Mouse (Mus musculus) cerebellum, adult 11 months (tissue): ENCODE results near the gene Gm4353.

ENCODE experiments used
- DNase-seq: peaks from one replicate; pipeline ENCODE4 v3.0.0; 2022

Gm4353 gene

DNA sequence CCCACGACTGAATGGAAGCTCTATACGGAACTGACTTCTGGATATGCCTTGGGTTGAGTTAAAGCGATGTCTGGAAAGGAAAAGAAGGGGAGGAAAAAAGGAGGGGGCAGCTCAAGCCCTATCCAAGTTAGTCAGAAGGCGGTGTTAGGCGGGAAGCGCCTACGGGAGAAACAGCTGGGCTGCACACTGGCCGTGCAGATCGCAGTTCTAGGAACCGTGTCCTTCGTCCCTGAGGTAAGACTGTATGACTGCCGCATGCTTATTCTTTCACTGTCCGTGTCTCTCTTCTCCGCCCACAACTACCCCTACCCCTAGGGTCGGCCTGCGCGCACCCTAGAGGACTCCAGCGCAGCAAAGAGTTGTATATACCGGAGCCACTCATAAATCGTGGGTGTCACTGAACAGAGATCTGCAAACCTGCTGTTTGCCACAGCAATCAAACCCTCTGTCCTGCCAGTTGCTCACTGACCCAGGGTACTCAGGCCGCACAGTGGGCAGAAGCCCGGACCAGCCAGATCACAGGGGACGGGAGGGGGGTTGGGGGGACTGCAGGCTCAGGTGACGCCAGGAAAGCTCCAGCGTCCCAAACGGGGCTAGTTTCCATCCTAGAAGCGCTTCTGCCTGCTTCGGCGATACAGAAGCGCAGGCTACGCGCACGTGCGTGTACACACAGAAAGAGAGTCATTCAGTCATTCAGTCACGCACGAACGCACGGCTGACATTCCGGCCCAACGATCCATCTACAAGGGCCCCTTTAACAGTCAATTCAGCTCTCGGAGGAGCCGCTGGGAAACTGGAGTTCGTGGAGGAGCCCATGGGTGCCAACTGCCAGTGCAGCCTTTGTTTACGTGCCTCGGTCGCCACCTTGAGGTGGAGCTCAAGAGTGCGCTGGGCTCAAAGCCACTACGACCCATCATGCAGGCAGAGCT is 44.6 kb downstream of the Gm4353 start:
- DNase-seq: peak; percentile 72

- no peak for DNase-seq
These were observed 45.3 kb downstream of the Gm4353 start, which contains the start of gene 1110004F10Rik for GRCm38 (mm10) chr7:116039196-116039537. Gene 1110004F10Rik, plus strand, starts transcription at chr7:116039397.

DNA sequence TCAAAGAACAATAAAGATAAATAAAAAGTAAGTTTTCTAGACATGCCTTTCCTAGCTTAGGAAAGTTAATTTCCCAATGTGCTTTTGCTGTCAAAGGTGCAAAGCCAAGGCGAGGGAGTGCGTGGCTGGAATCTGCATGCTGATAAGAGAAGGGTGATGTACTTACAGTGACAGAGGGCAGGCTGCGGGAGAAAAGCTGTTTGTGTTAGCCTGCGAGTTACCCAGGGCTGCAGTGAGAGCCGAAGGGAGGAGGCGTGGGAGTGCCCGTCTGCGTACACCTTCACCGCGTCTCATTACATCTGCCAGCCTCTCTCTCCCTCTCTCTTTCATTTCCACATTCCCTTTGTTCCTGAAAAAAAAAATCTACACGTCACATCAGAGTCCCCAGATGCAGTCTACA is 45.9 kb downstream of the Gm4353 start, which contains the start of gene Sox6:
Gene Sox6 (minus strand): TSS at position 286 of the 400 bp plus-strand sequence.
- no peak for DNase-seq

DNA sequence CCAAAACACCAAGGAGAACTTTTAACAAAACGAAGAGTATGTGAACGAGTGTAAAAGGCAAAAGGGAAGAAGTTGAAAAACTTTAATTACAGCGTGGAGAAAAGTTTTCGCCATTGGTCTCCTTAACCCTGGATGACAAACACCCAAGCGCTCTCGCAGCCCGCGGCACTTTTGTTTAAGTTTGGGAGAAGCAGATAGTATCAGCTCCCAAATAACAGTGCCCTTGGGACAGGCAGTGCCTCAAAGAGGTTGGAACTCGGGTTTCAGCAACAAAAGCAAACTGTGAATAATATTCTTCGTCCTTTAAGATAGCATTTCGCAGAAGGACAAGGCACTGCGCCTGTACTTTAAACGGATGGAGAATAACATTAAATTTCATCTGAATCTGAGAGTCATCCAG is 46.4 kb downstream of the Gm4353 start:
- no peak for DNase-seq

GRCm38 (mm10) chr7:116036591-116037555 is 47.6 kb downstream of the Gm4353 start:
- no peak for DNase-seq

- DNase-seq: no peak
These were observed 48.9 kb downstream of the Gm4353 start for GRCm38 (mm10) chr7:116035504-116035903.

DNA sequence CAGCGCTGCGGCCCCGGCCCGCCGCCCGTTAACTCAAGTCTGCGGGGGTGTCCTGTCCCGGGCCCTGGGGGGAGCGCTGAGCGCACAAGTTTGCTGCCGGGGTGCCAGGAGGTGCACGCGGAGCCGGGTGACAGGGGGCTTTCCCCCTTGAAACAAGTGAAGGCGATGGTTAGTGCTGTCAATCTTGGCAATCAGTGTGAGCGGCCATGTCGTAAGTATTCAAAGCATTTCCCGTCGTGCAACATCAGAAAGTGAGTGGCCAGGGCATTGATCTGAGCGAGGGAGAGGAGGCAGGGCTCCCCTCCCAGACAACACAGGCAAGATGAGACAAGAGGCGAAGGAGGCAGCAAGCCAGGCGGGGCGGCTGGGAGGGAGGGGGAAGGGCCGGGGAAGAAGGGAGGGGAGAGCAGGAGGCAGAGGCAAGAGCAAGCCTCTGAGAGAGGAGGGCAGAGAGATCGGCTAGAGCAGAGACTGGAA is 50.1 kb downstream of the Gm4353 start:
- no peak for DNase-seq

DNA sequence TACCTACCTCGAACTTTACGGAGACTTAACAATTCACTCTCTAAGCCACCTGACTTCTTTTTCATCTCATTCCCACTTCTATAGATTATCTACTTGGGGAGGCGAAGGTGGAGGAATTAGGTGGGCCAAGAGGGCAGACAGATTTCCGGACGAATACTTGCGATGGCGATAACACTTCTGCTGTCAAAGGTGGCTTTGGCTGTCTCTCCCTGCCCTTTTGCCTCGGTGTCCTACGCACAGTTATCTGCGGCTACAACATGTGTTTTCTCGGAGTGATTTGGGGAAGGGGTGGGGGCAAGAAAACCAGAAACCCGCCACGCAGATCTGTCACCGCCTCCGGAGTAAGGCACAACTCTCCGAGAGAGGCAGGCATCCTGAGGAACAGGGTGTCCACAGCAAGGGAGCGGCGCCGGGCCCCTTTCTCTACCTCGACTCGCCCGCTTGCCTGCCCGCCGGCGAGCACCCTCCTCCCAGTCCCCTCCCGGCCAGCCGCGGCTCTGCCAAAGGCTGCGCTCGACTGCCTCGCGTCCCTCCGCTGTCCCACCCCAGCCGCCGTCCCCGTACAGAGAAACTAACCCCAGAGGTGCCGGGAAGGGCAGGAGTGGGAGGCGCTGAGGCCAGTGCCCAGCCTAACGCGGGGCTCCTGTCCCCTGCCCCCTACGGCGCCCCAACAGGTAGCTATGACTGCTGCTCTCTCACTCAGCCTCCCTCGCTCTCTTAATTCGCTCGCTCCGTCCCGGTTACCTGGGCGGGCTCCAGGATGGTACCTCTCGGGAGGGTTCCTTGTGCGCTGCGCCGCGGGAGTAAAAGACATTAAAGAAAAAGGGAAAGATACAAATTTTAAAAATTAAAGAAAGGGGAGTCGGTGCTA is 50.8 kb downstream of the Gm4353 start:
- no peak for DNase-seq
